Mouse (Mus musculus): ENCODE data around the gene Tbc1d1.

DNA sequence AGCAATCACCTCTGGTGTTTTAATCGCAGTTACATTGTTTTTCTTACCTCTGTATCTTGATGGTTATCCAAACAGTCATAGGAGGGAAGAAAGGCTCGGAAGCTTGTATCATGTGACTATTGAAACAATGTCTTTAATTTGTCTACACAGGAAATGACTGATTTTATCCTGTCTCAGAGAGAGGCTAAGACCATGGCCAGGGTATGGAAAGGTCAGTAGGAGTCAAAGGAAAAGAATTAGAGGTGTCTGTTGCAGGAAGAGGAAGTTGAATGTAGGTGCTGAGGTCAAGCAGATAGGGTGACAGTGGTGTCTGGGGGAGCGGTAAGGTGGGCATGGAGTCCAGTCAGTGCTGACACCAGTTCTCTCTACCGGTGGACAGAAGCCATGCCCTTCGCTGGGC is 45.0 kb downstream of the Tbc1d1 start:
- no peak for TF ChIP-seq POLR2A (IDR thresholded peaks at IDR 0.05; ENCODE audit: extremely low read depth, insufficient read depth, low read length)
- no peak for TF ChIP-seq CTCF (IDR thresholded peaks at IDR 0.05; ENCODE audit: low read depth, low read length)

Measured in liver, adult 2 months (tissue).